Mouse (Mus musculus): ENCODE measurements at regions not wholly inside any gene's neighbourhood (a gene's known extent, or its start where the extent isn't known, plus 50 kb on each side); places are given as distances from the start of the nearest gene placed in this dataset.

DNA sequence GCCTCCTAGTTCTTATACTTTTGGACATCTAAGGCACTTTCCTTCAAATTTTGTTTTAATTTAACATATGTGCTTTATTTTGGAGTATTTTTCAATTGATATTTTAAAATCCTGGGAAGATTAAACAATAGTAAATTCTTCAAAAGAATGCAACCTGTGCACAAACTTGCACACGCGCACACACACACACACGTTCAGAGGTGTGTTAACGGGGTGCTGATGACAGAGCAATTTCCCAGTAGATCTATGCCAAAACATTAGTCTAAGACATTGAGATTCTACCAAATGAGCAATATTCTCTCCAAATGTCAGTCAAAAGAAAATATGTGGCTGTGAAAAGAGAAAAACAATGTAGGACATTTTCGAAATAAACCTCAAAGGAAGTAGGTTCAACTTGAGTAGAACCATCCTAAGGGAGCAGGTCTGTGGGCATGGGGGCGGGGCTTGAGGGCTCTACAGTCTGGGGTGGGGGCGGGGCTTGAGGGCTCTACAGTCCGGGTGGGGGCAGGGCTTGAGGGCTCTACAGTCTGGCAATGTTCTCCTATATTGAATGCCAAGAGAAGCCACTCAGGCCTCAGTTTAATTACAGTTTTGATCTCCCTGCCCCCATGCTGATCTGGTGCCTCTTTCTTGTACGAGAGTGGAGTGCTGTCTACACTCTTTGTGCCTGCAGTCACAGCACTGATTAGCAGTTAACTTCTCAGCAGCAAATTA, 157.0 kb downstream of the Qdpr start:
- H3K4me2 ChIP-seq (replicated peaks), result no peak overlapping the region
- no peaks in the 10 kb centered on the region for H3K27me3 ChIP-seq
- no peak overlapping the region for H3K9ac ChIP-seq
- 71% methylated on average over 9 of the region's 9 CpGs for WGBS
- no peak for ATAC-seq (ENCODE audit: low FRiP score, low read depth)
- no peak overlapping the region for H3K27ac ChIP-seq
- H3K36me3 ChIP-seq, result no peaks in the 10 kb centered on the region
- H3K9me3 ChIP-seq, result no peaks in the 10 kb centered on the region
- no peak overlapping the region for H3K4me3 ChIP-seq
- H3K4me1 ChIP-seq, result no peaks in the 10 kb centered on the region

DNA sequence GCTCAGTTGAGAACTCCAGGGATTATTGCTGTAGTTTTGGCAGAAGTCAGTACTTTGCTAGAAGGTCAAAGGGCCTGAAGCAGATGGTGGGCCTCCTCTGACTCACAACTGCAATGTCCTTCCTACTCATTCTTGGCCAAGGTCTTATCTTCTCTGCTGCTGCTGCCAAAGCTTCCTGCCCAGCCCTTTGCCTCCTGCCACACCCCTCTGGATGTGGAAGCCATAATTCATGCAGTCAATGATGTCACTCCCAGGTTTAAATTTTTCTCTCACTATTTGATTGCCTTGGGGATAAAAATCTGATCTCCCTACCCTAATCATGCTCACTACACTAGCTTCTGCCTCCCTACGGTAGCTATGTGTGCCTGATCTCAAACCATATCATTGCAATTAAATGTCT, 157.7 kb downstream of the Qdpr start:
- ATAC-seq (ENCODE audit: low FRiP score, low read depth), result no peak
- 73% methylated on average over 1 of the region's 1 CpGs for WGBS
- no peak overlapping the region for H3K27ac ChIP-seq

DNA sequence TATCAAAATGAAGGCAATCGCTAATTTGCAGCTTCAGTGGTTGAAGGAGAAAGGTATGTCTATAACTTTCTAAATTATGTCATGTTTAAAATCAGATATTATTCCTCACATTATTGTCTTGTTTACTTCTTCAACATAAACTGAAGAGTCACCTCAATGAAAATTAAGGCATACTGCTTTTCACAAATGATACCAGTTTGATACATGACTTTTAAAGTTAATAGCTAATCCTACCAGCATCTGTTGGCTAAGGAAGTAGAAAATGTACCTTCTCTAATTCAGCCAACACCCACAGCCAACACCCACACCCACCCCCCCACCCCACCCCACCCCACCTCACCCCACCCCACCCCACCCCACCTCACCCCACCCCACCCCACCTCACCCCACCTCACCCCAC, 158.3 kb downstream of the Qdpr start:
- ATAC-seq (ENCODE audit: low FRiP score, low read depth), result no peak

More for the DNA sequence above, 157.7 kb downstream of the Qdpr start:
- Histone ChIP-seq H3K4me1 (no peaks in the 10 kb centered on the region), H3K9me3 (no peaks in the 10 kb centered on the region), H3K36me3 (no peaks in the 10 kb centered on the region), H3K27me3 (no peaks in the 10 kb centered on the region), H3K9ac (no peak overlapping the region), H3K4me3 (no peak overlapping the region), H3K4me2 (replicated peaks) (no peak overlapping the region)

DNA sequence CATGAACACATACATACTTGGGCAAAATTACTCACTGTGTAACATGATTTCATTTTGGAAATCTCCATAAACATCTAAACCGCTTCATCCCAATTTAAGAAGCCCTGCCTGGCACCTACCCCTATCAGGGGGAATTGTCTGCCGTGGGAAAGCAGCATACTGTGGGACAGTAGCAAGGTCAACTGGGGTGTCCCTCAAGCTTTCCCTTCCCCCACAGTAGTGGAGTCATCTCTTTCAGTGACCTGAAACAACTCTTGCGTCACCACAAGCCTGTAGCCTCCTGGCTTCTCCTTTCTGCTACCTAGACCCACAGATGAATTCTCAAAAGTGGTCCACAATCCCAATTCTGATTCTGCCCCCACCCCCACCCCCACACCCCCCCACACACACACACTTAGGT, 158.8 kb downstream of the Qdpr start:
- Histone ChIP-seq H3K4me2 (replicated peaks) (no peak overlapping the region), H3K4me3 (no peak overlapping the region), H3K36me3 (no peaks in the 10 kb centered on the region), H3K27me3 (no peaks in the 10 kb centered on the region), H3K9ac (no peak overlapping the region), H3K27ac (no peak overlapping the region), H3K4me1 (no peaks in the 10 kb centered on the region), H3K9me3 (no peaks in the 10 kb centered on the region)
- ATAC-seq (ENCODE audit: low FRiP score, low read depth), result no peak
- WGBS, result 90% methylated on average over 3 of the region's 3 CpGs

More for the DNA sequence above, 158.3 kb downstream of the Qdpr start:
- no peak overlapping the region for H3K4me2 ChIP-seq (replicated peaks)
- no peak overlapping the region for H3K4me3 ChIP-seq
- H3K27ac ChIP-seq, result no peak overlapping the region
- H3K27me3 ChIP-seq, result no peaks in the 10 kb centered on the region
- H3K9me3 ChIP-seq, result no peaks in the 10 kb centered on the region
- no peaks in the 10 kb centered on the region for H3K36me3 ChIP-seq
- no peak overlapping the region for H3K9ac ChIP-seq
- WGBS, result 94% methylated on average over 1 of the region's 1 CpGs
- H3K4me1 ChIP-seq, result no peaks in the 10 kb centered on the region

DNA sequence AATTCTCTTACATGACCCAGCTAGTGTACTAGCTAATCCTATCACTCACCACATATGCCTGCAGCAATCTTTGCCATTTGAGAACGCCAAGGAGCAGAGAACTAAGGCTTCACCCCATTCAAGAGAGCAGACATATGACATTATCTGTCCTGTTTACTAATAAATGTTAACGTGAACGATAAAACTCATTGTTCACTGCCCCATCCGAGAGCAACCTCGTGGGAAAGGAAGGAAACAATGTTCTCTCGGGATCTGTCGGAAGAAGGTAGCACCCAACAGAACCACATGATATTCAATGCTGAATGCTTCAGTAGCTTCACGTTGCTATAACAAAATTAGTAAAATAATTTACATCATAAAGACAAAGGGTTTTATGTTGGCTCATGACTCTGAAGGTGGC, 163.6 kb downstream of the Qdpr start:
- WGBS, result 88% methylated on average over 8 of the region's 8 CpGs
- Histone ChIP-seq H3K4me3 (no peak overlapping the region), H3K4me1 (peaks cover 11% of the 10 kb centered on the region), H3K4me2 (replicated peaks) (no peak overlapping the region), H3K27ac (no peak overlapping the region), H3K27me3 (no peaks in the 10 kb centered on the region), H3K36me3 (no peaks in the 10 kb centered on the region), H3K9ac (no peak overlapping the region), H3K9me3 (no peaks in the 10 kb centered on the region)
- no peak for ATAC-seq (ENCODE audit: low FRiP score, low read depth)

DNA sequence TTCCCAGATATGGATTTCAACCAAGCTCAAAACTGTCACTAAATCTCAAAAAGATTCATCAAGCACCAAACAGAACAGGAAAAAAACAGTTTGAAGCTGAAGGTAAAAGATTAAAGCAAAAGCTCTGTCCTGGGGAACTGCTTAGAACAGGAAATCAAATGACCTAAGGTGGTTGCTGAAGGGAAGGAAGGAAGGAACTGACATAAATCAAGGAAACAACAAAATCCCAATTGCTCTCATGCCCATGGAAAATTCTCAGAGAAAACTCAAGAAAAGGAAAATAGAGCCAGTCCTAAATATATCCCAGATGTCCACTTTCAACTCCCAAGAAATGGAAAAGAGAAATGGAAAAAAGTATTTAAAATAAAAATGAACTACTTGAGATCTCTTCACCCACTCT, 165.4 kb downstream of the Qdpr start:
- ATAC-seq (ENCODE audit: low FRiP score, low read depth), result no peak
- Histone ChIP-seq H3K4me1 (peaks cover 11% of the 10 kb centered on the region), H3K4me3 (no peak overlapping the region), H3K9me3 (no peaks in the 10 kb centered on the region), H3K9ac (no peak overlapping the region), H3K36me3 (no peaks in the 10 kb centered on the region), H3K27ac (no peak overlapping the region), H3K4me2 (replicated peaks) (no peak overlapping the region), H3K27me3 (no peaks in the 10 kb centered on the region)

DNA sequence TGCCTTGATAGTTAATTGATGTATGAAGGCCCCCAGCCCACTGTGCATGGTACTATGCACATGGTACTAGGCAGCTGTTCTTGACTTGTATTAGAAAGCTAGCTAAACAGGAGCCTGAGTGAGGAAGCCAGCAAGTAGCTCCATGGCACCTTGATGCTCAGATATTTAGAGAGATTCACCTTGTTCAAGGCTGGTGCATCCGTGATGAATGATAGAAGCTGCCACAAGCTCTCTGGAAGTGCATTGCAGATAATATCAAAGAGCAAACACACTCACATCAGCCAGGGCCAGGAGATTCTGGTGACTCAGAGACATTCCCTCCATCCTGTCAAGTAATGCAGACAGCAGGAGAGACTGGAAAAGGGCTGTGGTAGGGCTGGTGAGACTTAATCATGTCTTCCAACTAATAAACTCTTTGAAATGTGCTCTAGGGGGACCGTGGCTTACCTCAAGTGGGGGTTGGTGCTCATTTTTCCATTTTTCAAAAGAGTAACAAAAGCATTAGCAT, 166.1 kb downstream of the Qdpr start:
- Histone ChIP-seq H3K4me1 (peaks cover 11% of the 10 kb centered on the region), H3K27me3 (no peaks in the 10 kb centered on the region), H3K36me3 (no peaks in the 10 kb centered on the region), H3K4me3 (no peak overlapping the region), H3K27ac (no peak overlapping the region), H3K9me3 (no peaks in the 10 kb centered on the region), H3K4me2 (replicated peaks) (no peak overlapping the region), H3K9ac (no peak overlapping the region)
- ATAC-seq (ENCODE audit: low FRiP score, low read depth), result no peak
- 45% methylated on average over 2 of the region's 2 CpGs for WGBS

DNA sequence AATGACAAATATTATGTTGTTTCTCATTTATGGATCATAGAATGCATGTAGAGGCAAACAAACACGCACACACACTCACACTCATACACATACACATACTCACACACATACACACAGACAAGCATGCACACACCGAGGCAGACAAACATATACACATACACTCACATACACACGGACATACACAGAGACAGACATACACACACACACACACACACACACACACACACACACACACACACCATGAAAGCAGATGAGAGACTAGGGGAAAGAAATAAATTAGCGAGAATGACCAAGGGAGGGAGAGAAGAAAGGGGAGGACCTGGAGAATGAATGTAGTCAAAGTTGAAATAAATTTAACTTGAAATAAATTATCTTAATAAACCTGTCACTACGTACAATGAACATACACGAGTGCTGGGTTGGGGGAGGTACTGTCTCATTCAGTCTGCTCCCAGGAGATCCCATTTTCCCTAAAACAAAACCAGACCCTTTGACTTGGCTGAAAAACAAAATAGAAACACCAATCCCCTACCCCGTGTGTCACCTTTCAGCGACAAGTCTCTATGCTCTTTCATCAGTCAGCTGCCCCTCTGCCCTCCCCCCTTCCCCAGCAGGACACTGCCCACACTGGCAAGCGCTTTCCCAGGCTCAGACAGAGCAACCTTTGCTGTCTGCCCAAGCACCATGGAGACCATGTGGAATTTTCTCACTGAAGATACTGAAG, 167.7 kb downstream of the Qdpr start:
- H3K9me3 ChIP-seq, result no peaks in the 10 kb centered on the region
- no peak overlapping the region for H3K4me3 ChIP-seq
- H3K27me3 ChIP-seq, result no peaks in the 10 kb centered on the region
- 25% methylated on average over 9 of the region's 9 CpGs for WGBS
- H3K9ac ChIP-seq, result no peak overlapping the region
- peaks cover 17% of the 10 kb centered on the region for H3K4me1 ChIP-seq
- H3K27ac ChIP-seq, result no peak overlapping the region
- peak overlapping the region; percentile 14; the same call in 1 of the 2 replicates for H3K4me2 ChIP-seq (replicated peaks)
- H3K36me3 ChIP-seq, result no peaks in the 10 kb centered on the region
- peak; percentile 73 for ATAC-seq (ENCODE audit: low FRiP score, low read depth)

DNA sequence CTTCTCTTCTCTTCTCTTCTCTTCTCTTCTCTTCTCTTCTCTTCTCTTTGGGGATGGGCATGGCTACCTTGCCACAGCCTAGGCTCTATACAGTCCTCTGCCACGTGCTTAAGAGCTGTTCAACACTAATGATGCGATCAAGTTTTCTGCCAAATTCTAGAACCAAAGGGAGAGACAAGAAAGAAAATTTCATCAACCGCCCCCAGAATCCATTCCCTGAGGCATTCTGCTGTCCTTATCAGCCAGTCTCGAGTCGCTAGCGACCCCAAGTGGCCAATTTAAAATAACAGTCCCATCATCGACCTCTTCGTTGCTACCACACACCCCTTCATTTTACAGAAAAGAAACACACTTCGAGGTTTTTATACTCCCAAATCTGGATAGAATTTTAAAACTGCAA, 171.5 kb downstream of the Qdpr start:
- 2% methylated on average over 9 of the region's 9 CpGs for WGBS
- Histone ChIP-seq H3K9me3 (no peaks in the 10 kb centered on the region), H3K4me3 (peak overlapping the region; percentile 35), H3K36me3 (no peaks in the 10 kb centered on the region), H3K4me2 (replicated peaks) (peak overlapping the region; percentile 68), H3K4me1 (peaks cover 13% of the 10 kb centered on the region), H3K27ac (no peak overlapping the region), H3K9ac (no peak overlapping the region), H3K27me3 (no peaks in the 10 kb centered on the region)
- ATAC-seq (ENCODE audit: low FRiP score, low read depth), result peak; percentile 41; the same call in 1 of the 2 replicates

DNA sequence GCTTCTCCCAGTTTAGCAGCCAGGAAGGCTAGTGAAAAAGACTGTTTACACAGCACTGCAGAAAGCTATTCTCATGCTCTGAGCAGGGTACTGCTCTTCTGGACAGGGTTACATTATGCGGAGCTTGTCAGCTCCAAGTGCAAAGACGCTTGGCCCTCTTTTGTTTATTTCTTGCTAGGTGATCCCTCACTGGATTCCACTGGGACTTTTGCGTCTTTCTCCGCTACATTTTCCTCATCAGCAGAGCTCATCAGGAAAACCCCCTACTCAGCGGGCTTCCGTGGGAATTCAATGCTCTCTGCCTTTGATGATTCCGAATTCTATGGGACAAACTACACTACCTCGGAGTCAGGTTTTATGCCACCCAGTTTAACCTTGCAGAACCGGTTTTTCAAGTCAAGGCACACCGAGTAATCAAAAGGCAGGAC, 172.0 kb downstream of the Qdpr start:
- peaks cover 13% of the 10 kb centered on the region for H3K4me1 ChIP-seq
- WGBS, result under 1% methylated on average over 10 of the region's 10 CpGs
- H3K36me3 ChIP-seq, result no peaks in the 10 kb centered on the region
- ATAC-seq (ENCODE audit: low FRiP score, low read depth), result no peak
- peak overlapping the region; percentile 63 for H3K9ac ChIP-seq
- 0 out of 2 replicates have a peak overlapping the region, but pooled peaks have one; percentile 15 for H3K27ac ChIP-seq
- peak overlapping the region; percentile 35 for H3K4me3 ChIP-seq
- H3K9me3 ChIP-seq, result no peaks in the 10 kb centered on the region
- H3K27me3 ChIP-seq, result no peaks in the 10 kb centered on the region
- peak overlapping the region; percentile 68 for H3K4me2 ChIP-seq (replicated peaks)

DNA sequence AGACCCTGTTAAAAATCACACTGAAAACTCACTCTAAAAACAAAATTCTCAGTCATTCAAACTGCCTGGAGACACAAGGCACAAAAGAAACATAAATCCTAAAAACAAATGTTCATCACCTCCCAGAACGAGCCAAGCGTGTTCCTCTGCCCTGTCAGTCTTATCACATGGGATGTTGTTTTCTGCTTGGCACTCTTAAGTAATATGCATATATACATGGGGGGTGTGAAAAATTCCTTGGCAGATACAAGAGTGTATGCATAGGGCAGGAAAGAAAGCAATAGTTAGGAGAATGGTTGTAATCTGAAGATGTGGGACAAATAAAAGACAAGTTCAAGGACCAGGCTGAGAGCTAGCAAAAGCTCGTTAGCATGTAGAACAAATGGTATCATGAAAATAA, 179.4 kb downstream of the Qdpr start:
- Histone ChIP-seq H3K9ac (no peak overlapping the region), H3K9me3 (no peaks in the 10 kb centered on the region), H3K27me3 (no peaks in the 10 kb centered on the region), H3K36me3 (no peaks in the 10 kb centered on the region), H3K4me1 (no peaks in the 10 kb centered on the region), H3K4me3 (no peak overlapping the region), H3K4me2 (replicated peaks) (no peak overlapping the region), H3K27ac (no peak overlapping the region)
- 81% methylated on average over 3 of the region's 3 CpGs for WGBS
- ATAC-seq (ENCODE audit: low FRiP score, low read depth), result no peak

DNA sequence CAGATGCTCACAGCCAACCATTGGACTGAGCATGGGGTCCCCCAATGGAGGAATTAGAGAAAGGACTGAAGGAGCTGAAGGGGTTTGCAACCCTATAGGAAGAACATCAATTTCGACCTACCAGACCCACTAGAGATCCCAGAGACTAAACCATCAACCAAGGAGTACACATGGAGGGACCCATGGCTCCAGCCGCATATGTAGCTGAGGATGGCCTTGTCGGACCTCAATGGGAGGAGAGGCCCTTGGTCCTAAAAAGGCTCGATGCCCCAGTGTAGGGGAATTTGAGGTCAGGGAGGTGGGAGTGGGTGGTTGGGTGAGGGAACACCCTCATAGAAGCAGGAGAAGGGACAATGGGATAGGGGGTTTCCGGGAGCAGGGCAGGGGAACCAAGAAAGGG, 180.6 kb downstream of the Qdpr start:
- ATAC-seq (ENCODE audit: low FRiP score, low read depth), result no peak
- Histone ChIP-seq H3K36me3 (no peaks in the 10 kb centered on the region), H3K4me2 (replicated peaks) (no peak overlapping the region), H3K9ac (no peak overlapping the region), H3K9me3 (no peaks in the 10 kb centered on the region), H3K4me1 (no peaks in the 10 kb centered on the region), H3K4me3 (no peak overlapping the region), H3K27ac (no peak overlapping the region), H3K27me3 (no peaks in the 10 kb centered on the region)
- 88% methylated on average over 5 of the region's 5 CpGs for WGBS
